Mouse (Mus musculus) spleen, postnatal 10 days (tissue): Measurements from ENCODE around the gene Rsph1.
A peak's percentile ranks its signal among the peaks of the same experiment; 100 is the strongest.

Experiments
- DNase-seq, 2 experiments: peaks; one replicate each; pipeline ENCODE4 v3.0.0; 2021 to 2022; ENCODE audit warnings: low spot score in 2 of 2

Rsph1 gene

GRCm38 (mm10) chr17:31276922-31277918 lies at the start of gene Rsph1:
Rsph1 (minus strand) TSS chr17:31277383.
- DNase-seq: peak; percentile 85 to 93

- no peak for DNase-seq
These were observed 49.2 kb upstream of the Rsph1 start for GRCm38 (mm10) chr17:31326220-31326852.

DNA sequence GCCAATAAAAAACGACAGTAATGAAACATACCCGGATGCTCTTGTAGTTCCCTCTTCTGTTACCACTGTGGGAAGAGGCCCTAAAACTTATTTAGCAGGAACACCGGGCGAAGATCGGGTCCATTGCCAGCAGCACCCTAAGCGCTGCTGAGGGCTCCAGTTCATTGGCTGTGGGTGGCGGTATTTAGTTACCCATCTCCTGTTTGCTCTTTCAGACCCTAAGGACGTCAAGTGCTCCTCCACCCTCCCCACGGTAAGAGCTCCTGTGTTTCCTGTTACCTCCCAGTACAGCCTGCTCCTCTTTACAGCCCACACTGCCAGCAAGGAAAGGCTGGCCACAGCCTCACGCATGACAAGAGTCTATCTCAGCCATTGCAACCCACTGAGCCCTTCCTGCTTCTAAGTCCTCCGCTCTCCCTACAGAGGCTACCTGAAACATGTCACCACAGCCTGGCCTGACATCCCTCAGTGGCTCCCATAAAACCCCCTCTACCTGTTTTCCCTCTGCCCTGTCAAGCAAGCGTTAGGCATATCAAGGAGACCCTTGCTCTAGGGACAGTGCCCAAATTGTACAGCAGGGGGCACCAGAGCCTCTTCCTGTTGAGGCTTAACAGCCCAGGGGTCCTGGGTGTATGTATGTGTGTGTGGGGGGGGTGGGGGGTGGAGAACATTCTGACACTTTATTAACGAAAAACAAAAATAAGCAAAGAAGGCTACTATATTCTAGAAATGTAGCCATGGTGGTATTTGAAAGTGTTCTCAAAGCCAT lies 48.5 kb upstream of the Rsph1 start:
- peak in 1 of 2 experiments; percentile 62 for DNase-seq

DNA sequence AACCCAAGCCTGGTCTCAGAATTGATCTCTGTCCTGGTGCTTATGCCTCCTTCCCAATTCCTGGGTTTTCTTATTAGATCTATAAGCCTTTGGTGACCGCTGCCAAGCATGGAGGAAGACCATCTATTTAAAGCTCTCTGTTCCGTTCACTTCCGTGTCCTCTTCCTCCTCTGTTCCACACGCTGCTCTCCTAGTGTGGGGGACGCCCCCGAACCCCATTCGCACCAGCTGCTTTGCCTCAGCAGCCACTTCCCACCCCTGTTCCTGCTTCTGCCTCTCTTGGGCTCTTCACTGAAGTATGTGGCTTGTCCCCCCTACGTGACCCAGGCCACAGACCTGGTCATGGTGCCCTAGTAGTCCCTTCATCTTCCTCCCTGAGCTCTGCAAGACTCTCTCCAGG lies 47.0 kb upstream of the Rsph1 start:
- DNase-seq: no peak

GRCm38 (mm10) chr17:31323379-31323778 lies 46.2 kb upstream of the Rsph1 start:
- no peak for DNase-seq

- no peak for DNase-seq
These were observed 45.3 kb upstream of the Rsph1 start for GRCm38 (mm10) chr17:31322446-31322845.

DNA sequence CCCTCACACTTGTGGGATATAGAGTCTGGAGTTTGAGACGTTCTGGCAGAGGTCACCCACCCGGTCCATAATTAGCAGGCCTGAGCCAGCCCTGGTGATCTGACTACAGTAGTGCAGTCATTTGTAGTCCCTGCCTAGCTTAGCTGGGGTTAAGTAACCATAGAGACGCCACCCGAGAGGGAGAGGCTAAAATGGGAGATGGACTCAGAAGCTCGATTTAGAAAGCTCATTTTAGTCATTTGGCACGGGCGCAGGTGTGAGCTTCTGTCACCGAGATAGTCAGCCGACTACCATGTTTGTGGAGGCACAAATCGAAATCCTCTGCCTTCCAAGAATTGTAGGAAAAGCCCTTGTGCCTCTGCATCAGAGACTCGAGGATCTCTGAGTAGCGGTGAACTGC lies 44.2 kb upstream of the Rsph1 start:
- no peak for DNase-seq

GRCm38 (mm10) chr17:31318906-31319767 lies 42.0 kb upstream of the Rsph1 start:
- DNase-seq: no peak

DNA sequence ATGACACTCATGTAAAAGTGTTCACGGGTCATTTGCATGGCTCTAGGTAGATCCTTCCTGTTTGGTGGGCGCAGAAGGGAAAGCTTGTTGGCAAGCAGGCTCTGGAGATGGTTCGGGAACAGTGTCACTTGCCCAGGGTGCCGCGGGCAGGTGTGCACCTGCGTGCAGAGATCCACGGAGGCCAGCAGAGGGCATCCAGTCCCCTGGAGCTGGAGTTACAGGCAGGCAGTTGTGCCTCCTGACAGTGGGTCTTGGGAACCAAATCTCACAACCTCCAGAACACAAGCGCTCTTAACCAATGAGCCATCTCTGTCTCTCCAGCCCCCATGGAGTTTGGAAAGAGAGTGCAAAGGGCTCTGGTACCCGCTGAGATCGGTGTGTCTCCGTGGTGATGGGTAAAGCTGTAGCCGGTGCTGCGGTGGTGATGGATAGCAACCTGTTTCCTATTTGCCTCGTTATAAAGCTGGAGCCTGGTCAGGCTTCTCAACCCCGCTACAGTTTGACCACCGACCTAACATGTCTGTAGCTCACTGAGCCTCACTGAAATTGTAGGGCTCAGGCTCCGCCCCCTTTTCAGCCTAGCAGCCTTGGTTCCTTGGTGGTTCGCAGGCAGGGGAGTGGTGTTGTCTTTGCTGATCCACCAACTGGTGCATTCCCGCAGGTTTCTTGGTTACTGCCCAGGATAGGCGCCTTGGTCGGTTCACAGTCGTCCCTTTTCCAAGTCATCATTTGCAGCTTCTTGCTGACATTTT lies 40.5 kb upstream of the Rsph1 start:
- no peak for DNase-seq

DNA sequence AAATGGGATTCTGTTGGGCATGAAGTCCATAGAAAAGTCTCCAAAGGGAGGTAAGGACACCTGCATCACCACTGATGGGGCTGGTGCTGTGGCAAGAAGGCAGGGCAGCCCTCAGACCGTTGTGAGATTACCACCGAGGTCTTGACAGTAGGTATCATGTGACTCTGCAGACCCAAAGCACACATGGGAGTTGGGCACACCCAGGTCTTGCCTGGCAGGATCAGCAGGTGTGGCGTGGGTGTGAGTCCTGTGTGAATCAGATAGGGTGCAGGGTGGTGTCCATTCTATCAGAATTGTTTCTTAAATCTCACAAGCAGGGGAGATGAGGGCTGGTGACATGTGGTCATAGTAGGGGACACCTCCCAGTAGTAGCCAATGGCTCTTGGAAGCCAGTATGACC lies 39.8 kb upstream of the Rsph1 start:
- no peak for DNase-seq

DNA sequence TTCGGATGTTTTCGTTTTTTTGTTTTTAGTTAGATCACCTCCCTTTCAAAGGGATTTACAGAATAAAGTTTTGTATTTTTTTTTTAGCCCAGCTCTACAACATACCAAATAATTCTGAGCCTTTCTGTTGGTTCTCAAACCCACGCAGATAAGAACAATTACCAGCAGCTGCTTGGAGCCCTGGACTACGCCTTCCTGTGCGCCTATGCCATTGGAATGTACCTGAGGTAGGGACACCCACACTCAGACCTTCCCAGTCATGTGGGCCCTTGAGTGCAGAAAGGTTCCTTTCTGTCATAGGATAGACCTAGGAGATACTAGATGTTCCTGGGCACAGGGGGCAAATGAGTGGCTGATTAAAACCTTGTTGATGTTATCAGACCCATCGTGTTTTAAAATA lies 38.8 kb upstream of the Rsph1 start:
- DNase-seq: no peak

GRCm38 (mm10) chr17:31315046-31315792 lies 38.0 kb upstream of the Rsph1 start:
- no peak for DNase-seq

GRCm38 (mm10) chr17:31312648-31313047 lies 35.5 kb upstream of the Rsph1 start:
- no peak for DNase-seq

DNA sequence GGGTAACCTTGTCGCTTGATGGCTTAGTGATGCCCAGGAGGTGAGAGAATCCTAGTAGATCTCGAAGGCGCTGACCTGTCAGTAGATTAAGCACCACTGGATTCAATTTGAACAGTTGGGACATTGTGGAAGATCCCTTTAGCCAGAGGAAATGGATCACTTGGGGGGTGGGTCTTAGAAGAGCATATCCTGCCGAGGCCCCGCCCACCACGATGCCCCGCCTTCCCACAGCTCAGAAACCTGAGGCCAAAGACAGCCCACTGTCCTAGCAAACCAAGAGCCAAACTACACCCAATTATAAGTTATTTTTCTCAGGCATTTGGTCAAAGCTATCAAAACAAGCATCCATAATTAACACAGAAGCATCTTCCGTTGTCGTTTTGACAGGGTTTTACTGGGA lies 33.9 kb upstream of the Rsph1 start:
- no peak for DNase-seq

DNA sequence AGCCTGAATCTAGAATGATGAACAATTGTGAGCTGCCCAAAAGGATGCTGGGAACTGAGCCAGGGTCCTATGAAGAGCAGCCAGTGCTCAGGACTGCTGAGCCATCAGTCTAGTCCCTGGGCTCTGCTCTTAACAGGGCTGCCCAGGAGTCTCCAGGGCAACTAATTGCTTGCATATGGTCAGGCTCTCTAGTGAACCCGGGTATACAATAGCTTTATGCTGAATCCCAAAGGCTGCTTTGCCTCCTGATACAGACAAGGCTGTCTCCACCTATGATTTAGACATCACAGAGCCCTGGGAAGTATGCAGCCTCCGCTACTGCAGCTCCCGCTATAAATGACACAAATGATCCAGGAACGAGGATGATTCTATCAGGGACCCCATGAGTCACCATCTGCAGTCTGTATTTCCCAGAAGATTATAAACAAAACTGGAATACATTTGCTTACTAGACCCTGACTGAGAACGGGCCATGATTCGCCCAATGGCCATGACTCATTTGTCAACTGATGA lies 32.2 kb upstream of the Rsph1 start:
- no peak for DNase-seq

DNA sequence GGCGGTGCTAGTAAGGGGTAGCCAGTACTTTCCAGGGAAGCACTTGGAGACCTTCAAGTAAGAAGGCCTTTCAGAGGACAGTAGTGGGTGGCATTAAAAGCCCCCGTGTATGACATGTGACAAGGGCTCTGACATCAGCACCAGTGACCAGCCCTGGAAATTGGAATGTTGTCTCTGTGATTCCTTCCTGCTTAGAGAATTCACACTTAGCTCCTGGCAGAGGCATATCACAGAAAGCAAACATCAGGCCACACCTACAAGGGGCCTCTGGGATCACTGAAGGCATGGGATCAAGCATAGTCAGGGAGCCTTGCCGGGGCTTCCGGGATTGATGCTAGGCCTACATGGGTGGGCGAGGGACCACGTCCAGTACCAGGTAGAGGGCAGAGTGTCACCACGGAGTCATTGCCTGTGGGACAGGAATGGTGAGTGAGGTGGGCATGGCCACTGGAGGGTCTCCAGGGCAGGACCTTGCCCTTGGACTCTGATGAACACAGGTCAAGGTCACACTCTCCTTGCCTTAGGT lies 31.2 kb upstream of the Rsph1 start:
- no peak for DNase-seq

- DNase-seq: no peak
These were observed 30.6 kb upstream of the Rsph1 start for GRCm38 (mm10) chr17:31307756-31308155.

DNA sequence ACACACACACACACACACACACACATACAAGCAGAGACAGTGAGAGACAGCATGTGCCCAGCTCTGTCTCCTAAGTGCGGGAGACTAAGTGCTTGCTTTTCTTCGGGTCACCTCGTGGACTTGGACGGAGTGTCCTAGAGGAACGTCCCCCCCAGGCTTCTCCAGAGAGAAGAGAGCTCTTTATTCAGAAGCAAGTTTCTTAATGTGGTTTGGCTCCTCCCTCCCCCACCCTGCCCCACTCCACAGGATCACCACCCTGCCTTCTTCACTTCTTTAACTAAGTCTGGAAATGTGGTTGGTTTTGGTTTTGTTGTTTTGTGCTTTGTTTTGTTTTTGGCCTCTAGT lies 28.6 kb upstream of the Rsph1 start:
- DNase-seq: no peak
